Mouse (Mus musculus): ENCODE data around the gene Ifnk. TPM values are rescaled to one million over a fixed set of nuclear protein-coding genes. Genes with fewer than 3 reads are reported as not detected.

Ifnk gene
- polyA plus RNA-seq, 1 experiment from 2014 or later, result 0.65 TPM

- WGBS, result 75% methylated on average over 12 of the region's 12 CpGs
- H3K4me2 ChIP-seq (replicated peaks; ENCODE audit: low read depth, low read length), result no peak overlapping the region
- H3K9me3 ChIP-seq (ENCODE audit: control insufficient read depth, low read depth, low read length), result no peaks in the 10 kb centered on the region
- no peak overlapping the region for H3K27ac ChIP-seq (ENCODE audit: low read length)
- no peak overlapping the region for H3K9ac ChIP-seq (replicated peaks; ENCODE audit: low read depth, low read length)
- ATAC-seq (ENCODE audit: insufficient number of reproducible peaks, insufficient read depth, low FRiP score, low read depth), result no peak
- no peak overlapping the region for H3K4me3 ChIP-seq (ENCODE audit: low read depth, low read length)
- H3K27me3 ChIP-seq (ENCODE audit: control insufficient read depth, insufficient read depth, low read length), result no peaks in the 10 kb centered on the region
- H3K4me1 ChIP-seq (ENCODE audit: control insufficient read depth, insufficient read depth, low read length), result no peaks in the 10 kb centered on the region
- no peaks in the 10 kb centered on the region for H3K36me3 ChIP-seq (ENCODE audit: control insufficient read depth, insufficient read depth, low read length)
Observed at GRCm38 (mm10) chr4:35177926-35178645, 26.2 kb downstream of the Ifnk start.

- no peak overlapping the region for H3K27ac ChIP-seq (ENCODE audit: low read length)
- no peak overlapping the region for H3K9ac ChIP-seq (replicated peaks; ENCODE audit: low read depth, low read length)
- no peaks in the 10 kb centered on the region for H3K4me1 ChIP-seq (ENCODE audit: control insufficient read depth, insufficient read depth, low read length)
- H3K4me3 ChIP-seq (ENCODE audit: low read depth, low read length), result no peak overlapping the region
- H3K27me3 ChIP-seq (ENCODE audit: control insufficient read depth, insufficient read depth, low read length), result no peaks in the 10 kb centered on the region
- no peaks in the 10 kb centered on the region; the same call in 1 of the 2 replicates for H3K9me3 ChIP-seq (ENCODE audit: control insufficient read depth, low read depth, low read length)
- ATAC-seq (ENCODE audit: insufficient number of reproducible peaks, insufficient read depth, low FRiP score, low read depth), result no peak
- H3K36me3 ChIP-seq (ENCODE audit: control insufficient read depth, insufficient read depth, low read length), result no peaks in the 10 kb centered on the region
- 78% methylated on average over 8 of the region's 8 CpGs for WGBS
- H3K4me2 ChIP-seq (replicated peaks; ENCODE audit: low read depth, low read length), result no peak overlapping the region
Observed at GRCm38 (mm10) chr4:35187617-35188326, 35.9 kb downstream of the Ifnk start.

- no peak for ATAC-seq (ENCODE audit: insufficient number of reproducible peaks, insufficient read depth, low FRiP score, low read depth)
- Histone ChIP-seq H3K4me1 (ENCODE audit: control insufficient read depth, insufficient read depth, low read length) (peaks cover 3% of the 10 kb centered on the region; the same call in 1 of the 2 replicates), H3K9me3 (ENCODE audit: control insufficient read depth, low read depth, low read length) (no peaks in the 10 kb centered on the region; the same call in 1 of the 2 replicates), H3K4me2 (replicated peaks; ENCODE audit: low read depth, low read length) (no peak overlapping the region), H3K4me3 (ENCODE audit: low read depth, low read length) (no peak overlapping the region), H3K27me3 (ENCODE audit: control insufficient read depth, insufficient read depth, low read length) (no peaks in the 10 kb centered on the region), H3K36me3 (ENCODE audit: control insufficient read depth, insufficient read depth, low read length) (no peaks in the 10 kb centered on the region), H3K9ac (replicated peaks; ENCODE audit: low read depth, low read length) (no peak overlapping the region), H3K27ac (ENCODE audit: low read length) (no peak overlapping the region)
- 68% methylated on average over 5 of the region's 5 CpGs for WGBS
Observed at GRCm38 (mm10) chr4:35189794-35190193, 37.9 kb downstream of the Ifnk start.

- Histone ChIP-seq H3K9ac (replicated peaks; ENCODE audit: low read depth, low read length) (no peak overlapping the region), H3K4me1 (ENCODE audit: control insufficient read depth, insufficient read depth, low read length) (peaks cover 3% of the 10 kb centered on the region; the same call in 1 of the 2 replicates), H3K9me3 (ENCODE audit: control insufficient read depth, low read depth, low read length) (no peaks in the 10 kb centered on the region), H3K4me2 (replicated peaks; ENCODE audit: low read depth, low read length) (no peak overlapping the region), H3K36me3 (ENCODE audit: control insufficient read depth, insufficient read depth, low read length) (peaks cover 6% of the 10 kb centered on the region; the same call in 1 of the 2 replicates), H3K27me3 (ENCODE audit: control insufficient read depth, insufficient read depth, low read length) (no peaks in the 10 kb centered on the region), H3K27ac (ENCODE audit: low read length) (0 out of 2 replicates have a peak overlapping the region, but pooled peaks have one; percentile 48), H3K4me3 (ENCODE audit: low read depth, low read length) (no peak overlapping the region)
- 38% methylated on average over 7 of the region's 7 CpGs for WGBS
- no peak for ATAC-seq (ENCODE audit: insufficient number of reproducible peaks, insufficient read depth, low FRiP score, low read depth)
Observed at GRCm38 (mm10) chr4:35192725-35193124, 40.9 kb downstream of the Ifnk start.

- H3K27ac ChIP-seq (ENCODE audit: low read length), result no peak overlapping the region
- H3K9me3 ChIP-seq (ENCODE audit: control insufficient read depth, low read depth, low read length), result no peaks in the 10 kb centered on the region
- H3K27me3 ChIP-seq (ENCODE audit: control insufficient read depth, insufficient read depth, low read length), result no peaks in the 10 kb centered on the region
- H3K4me2 ChIP-seq (replicated peaks; ENCODE audit: low read depth, low read length), result no peak overlapping the region
- no peak overlapping the region for H3K9ac ChIP-seq (replicated peaks; ENCODE audit: low read depth, low read length)
- H3K4me1 ChIP-seq (ENCODE audit: control insufficient read depth, insufficient read depth, low read length), result no peaks in the 10 kb centered on the region
- WGBS, result 90% methylated on average over 5 of the region's 5 CpGs
- peaks cover 21% of the 10 kb centered on the region for H3K36me3 ChIP-seq (ENCODE audit: control insufficient read depth, insufficient read depth, low read length)
- H3K4me3 ChIP-seq (ENCODE audit: low read depth, low read length), result no peak overlapping the region
- ATAC-seq (ENCODE audit: insufficient number of reproducible peaks, insufficient read depth, low FRiP score, low read depth), result no peak
Observed at GRCm38 (mm10) chr4:35201700-35202099, 49.8 kb downstream of the Ifnk start.

Other genes starting within 250 kb of the Ifnk start
- 22.5 and 23.6 TPM in 2 replicates for gene Mob3b, start 5.4 kb downstream of the Ifnk start, polyA plus RNA-seq (2014; fragmentation: Nextera tagmentation; extraction: Ambion mirVana)
- gene C9orf72, start 74.1 kb downstream of the Ifnk start, polyA plus RNA-seq (2014; fragmentation: Nextera tagmentation; extraction: Ambion mirVana), result 14.5 and 14.7 TPM in 2 replicates